Mouse (Mus musculus) Muller cell, postnatal 12 days (primary cell): Measurements from ENCODE around the gene Smyd1.
A peak's percentile ranks its signal among the peaks of the same experiment; 100 is the strongest.

Experiments
- DNase-seq: peaks from one replicate; pipeline ENCODE4 v3.0.0-alpha.2; 2015; ENCODE audit errors: inconsistent ontology term

Gene Smyd1

GRCm38 (mm10) chr6:71204166-71204565 is 117.9 kb downstream of the Smyd1 start:
- no peak for DNase-seq

GRCm38 (mm10) chr6:71203674-71204073 is 118.4 kb downstream of the Smyd1 start:
- no peak for DNase-seq

- no peak for DNase-seq
Observed at GRCm38 (mm10) chr6:71201925-71202324, 120.1 kb downstream of the Smyd1 start.

GRCm38 (mm10) chr6:71199612-71200011 is 122.4 kb downstream of the Smyd1 start, which contains the start of gene Fabp1:
TSS of gene Fabp1 (plus strand) at chr6:71199827.
- no peak for DNase-seq

- no peak for DNase-seq
Observed at GRCm38 (mm10) chr6:71197636-71198535, 124.1 kb downstream of the Smyd1 start.

- no peak for DNase-seq
Observed at GRCm38 (mm10) chr6:71196107-71196506, 125.9 kb downstream of the Smyd1 start.

GRCm38 (mm10) chr6:71193151-71193740 is 128.8 kb downstream of the Smyd1 start:
- no peak for DNase-seq

GRCm38 (mm10) chr6:71190501-71190900 is 131.5 kb downstream of the Smyd1 start:
- no peak for DNase-seq

- no peak for DNase-seq
Observed at GRCm38 (mm10) chr6:71189578-71189977, 132.5 kb downstream of the Smyd1 start.

- DNase-seq: no peak
Observed at GRCm38 (mm10) chr6:71184941-71185604, 137.0 kb downstream of the Smyd1 start.

GRCm38 (mm10) chr6:71180596-71180995 is 141.4 kb downstream of the Smyd1 start:
- DNase-seq: no peak

GRCm38 (mm10) chr6:71172812-71173580 is 149.0 kb downstream of the Smyd1 start:
- DNase-seq: no peak

GRCm38 (mm10) chr6:71166551-71167169 is 155.4 kb downstream of the Smyd1 start:
- peak; percentile 51 for DNase-seq

- DNase-seq: no peak
Observed at GRCm38 (mm10) chr6:71164394-71164793, 157.6 kb downstream of the Smyd1 start.
